Mouse (Mus musculus) embryonic facial prominence, embryonic 12.5 days (tissue): ENCODE results near the gene Ksr2. TPM values are rescaled to one million over a fixed set of nuclear protein-coding genes. Genes with fewer than 3 reads are reported as not detected.

ENCODE experiments used
- ATAC-seq: fragments of 200-750 bp; cut with Nextera tagmentation; 2 replicates; pipeline ENCODE4 v1.8.0; 2017; ENCODE audit not compliant: insufficient number of reproducible peaks, insufficient read depth, low FRiP score, low TSS enrichment
- H3K27ac ChIP-seq: fragments of 300-500 bp; sonication (generic); 2 replicates; pipeline ENCODE4 v1.5.1; 2016; ENCODE audit warnings: mild to moderate bottlenecking
- H3K27me3 ChIP-seq: fragments of 300-500 bp; sonication (generic); 2 replicates; pipeline ENCODE4 v1.6.1; 2016; ENCODE audit warnings: mild to moderate bottlenecking, moderate library complexity
- H3K36me3 ChIP-seq: fragments of 300-500 bp; sonication (generic); 2 replicates; pipeline ENCODE4 v1.6.1; 2016; ENCODE audit warnings: mild to moderate bottlenecking
- H3K4me1 ChIP-seq: fragments of 300-500 bp; sonication (generic); 2 replicates; pipeline ENCODE4 v1.6.1; 2016
- H3K4me2 ChIP-seq: fragments of 300-500 bp; sonication (generic); replicated peaks from 2 replicates; pipeline ENCODE4 v1.6.1; 2016; ENCODE audit warnings: mild to moderate bottlenecking, moderate library complexity
- H3K4me3 ChIP-seq: fragments of 300-500 bp; sonication (generic); 2 replicates; pipeline ENCODE4 v1.5.1; 2016; ENCODE audit warnings: mild to moderate bottlenecking
- H3K9ac ChIP-seq: fragments of 300-500 bp; sonication (generic); 2 replicates; pipeline ENCODE4 v1.6.1; 2016; ENCODE audit warnings: mild to moderate bottlenecking, moderate library complexity
- H3K9me3 ChIP-seq: fragments of 300-500 bp; sonication (generic); 2 replicates; pipeline ENCODE4 v1.6.1; 2016; ENCODE audit warnings: mild to moderate bottlenecking, moderate library complexity
- WGBS: fragments of 180-500 bp; shearing (Covaris S2); methylation state at CpG from one replicate; pipeline ENCODE4 v1.1.7; 2016; 5-methylcytosine and 5-hydroxymethylcytosine counted together
- polyA plus RNA-seq: library from polyadenylated mRNA; unstranded; fragments of >200 nt; fragmentation: Nextera tagmentation; extraction: Ambion mirVana; gene quantifications from 2 replicates; pipeline ENCODE4 v1.2.1, GENCODE M21; 2016

Gene Ksr2
- polyA plus RNA-seq, 1 experiment from 2014 or later = 0.68 TPM

DNA sequence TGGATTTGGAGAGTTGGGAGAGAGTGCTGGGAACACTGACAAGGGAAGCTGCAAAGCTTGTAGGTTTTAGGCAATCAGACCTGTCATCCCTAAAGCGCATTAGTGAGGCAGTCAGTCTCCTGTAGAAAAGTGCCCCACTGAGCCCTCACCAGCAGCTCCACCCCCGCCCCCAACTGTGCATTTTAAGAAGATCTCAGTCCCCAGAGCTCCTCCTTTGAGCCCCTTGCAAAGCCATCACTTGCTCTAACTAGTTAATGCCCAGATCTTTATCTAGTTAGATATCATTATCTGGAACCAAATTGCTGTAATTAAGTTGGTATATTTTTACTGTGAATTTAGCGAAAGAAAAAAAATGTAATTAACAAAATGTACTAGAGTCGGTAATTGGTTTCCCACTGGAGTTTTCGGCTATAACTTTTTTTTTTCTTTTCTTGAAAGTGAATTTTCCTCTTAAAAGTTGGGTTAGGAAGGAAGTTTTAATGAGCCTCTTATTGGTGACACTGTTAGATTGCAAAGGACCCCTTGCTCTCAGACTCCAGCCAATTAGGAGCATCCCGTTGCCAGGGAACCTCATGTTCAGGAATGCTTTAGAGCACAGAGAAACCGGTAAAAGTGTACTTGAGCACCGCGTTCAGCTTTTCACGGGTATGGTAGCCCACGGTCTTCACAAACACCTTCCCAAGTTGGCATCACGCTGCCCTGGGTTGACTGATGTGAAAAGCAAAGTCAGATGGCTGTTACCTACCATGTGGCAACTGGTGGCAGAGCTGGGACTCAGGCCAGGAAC is 344.1 kb downstream of the Ksr2 start:
- Histone ChIP-seq H3K9ac (no peak overlapping the region), H3K27ac (no peak overlapping the region), H3K27me3 (no peaks in the 10 kb centered on the region), H3K4me3 (no peak overlapping the region), H3K36me3 (no peaks in the 10 kb centered on the region), H3K4me1 (no peaks in the 10 kb centered on the region), H3K4me2 (no peak overlapping the region), H3K9me3 (no peaks in the 10 kb centered on the region)
- ATAC-seq = no peak
- 35% methylated on average over 12 of the region's 12 CpGs for WGBS

DNA sequence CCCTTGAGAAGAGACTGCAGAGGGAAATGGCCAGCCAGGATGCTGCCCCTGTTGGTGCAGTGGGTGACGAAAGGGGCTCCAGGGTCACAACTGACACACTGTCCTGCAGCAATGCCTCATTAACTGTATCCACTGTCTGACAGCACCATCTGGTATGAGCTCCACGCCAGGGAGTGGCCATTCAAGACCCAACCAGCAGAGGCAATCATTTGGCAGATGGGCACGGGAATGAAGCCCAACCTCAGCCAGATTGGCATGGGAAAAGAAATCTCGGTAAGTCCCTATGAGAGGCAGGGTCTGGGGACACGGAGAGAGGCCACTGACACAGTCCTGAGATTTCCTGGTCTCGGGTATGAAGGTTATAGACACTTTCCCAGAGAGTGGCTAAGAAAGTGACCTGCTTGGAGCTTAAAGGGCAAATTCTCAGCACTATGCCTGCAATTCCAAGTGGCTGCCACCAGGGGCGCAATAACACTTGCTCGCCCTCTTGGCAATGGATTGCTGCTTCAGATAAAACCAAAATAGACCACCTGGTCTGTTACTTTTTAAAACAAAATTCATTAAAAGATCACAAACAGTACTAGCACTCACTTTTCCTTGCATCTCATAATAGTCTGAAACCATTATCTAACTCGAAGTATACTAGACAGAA is 347.5 kb downstream of the Ksr2 start:
- H3K4me2 ChIP-seq = no peak overlapping the region
- H3K4me1 ChIP-seq = no peaks in the 10 kb centered on the region
- H3K27me3 ChIP-seq = no peaks in the 10 kb centered on the region
- no peak overlapping the region for H3K9ac ChIP-seq
- ATAC-seq = no peak
- H3K36me3 ChIP-seq = no peaks in the 10 kb centered on the region
- H3K9me3 ChIP-seq = no peaks in the 10 kb centered on the region
- 78% methylated on average over 9 of the region's 9 CpGs for WGBS
- no peak overlapping the region for H3K27ac ChIP-seq
- H3K4me3 ChIP-seq = no peak overlapping the region

GRCm38 (mm10) chr5:117764496-117764895 is 350.7 kb downstream of the Ksr2 start:
- ATAC-seq = no peak

DNA sequence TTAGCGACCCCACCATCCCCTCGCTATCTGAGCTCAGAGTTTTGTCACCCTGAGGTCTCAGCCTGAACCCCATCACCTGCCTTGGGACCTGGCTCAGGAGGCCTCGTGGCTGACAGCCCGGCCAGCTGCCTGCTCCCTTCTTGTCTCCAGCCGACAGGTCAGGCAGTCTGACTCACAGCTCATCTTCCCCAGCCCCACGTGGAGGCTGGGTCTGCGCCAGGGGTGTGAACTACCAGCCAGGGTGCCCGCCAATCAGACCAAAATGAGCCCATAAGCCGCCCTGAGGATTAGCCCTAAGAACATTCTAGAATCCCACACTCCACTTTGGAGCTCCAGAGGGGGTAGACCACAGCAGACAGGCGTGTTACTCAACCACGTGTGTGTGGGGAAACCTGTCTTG is 365.4 kb downstream of the Ksr2 start:
- Histone ChIP-seq H3K27ac (no peak overlapping the region), H3K9me3 (no peaks in the 10 kb centered on the region), H3K9ac (no peak overlapping the region), H3K4me2 (no peak overlapping the region), H3K27me3 (no peaks in the 10 kb centered on the region), H3K36me3 (no peaks in the 10 kb centered on the region), H3K4me3 (no peak overlapping the region), H3K4me1 (peaks cover 13% of the 10 kb centered on the region)
- ATAC-seq = no peak
- 54% methylated on average over 11 of the region's 11 CpGs for WGBS

More at GRCm38 (mm10) chr5:117764496-117764895, 350.7 kb downstream of the Ksr2 start:
- Histone ChIP-seq H3K4me1 (no peaks in the 10 kb centered on the region), H3K9me3 (no peaks in the 10 kb centered on the region), H3K9ac (no peak overlapping the region), H3K27me3 (no peaks in the 10 kb centered on the region), H3K27ac (no peak overlapping the region), H3K4me3 (no peak overlapping the region), H3K36me3 (no peaks in the 10 kb centered on the region), H3K4me2 (no peak overlapping the region)
- WGBS = 86% methylated on average over 9 of the region's 9 CpGs

DNA sequence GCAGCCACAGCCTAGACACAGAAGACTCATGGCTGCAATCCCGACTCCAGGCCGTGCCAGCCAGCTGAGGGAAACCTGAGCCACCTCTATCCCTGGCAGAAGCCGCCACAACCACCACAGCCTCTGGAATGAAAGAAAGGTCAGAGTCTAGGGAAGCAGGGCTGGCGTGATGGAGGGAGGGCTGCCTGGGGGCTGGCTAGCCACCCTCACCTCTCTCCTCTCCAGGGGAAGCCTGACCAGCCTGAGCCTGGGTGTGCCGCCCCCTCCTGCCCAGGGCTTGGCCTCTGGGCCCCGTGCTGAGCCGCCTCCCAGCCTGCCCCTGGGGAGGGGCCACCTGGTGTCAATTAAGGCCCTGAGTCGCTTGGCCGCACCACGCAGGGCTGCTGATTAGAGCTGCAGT is 366.9 kb downstream of the Ksr2 start, which contains the start of gene Nos1:
TSS of gene Nos1 (plus strand) at position 352 of the 400 bp plus-strand sequence.
- H3K4me1 ChIP-seq = peaks cover 13% of the 10 kb centered on the region
- H3K27ac ChIP-seq = 0 out of 2 replicates have a peak within 1 kb of the TSS, but pooled peaks have one; percentile 14
- no peaks in the 10 kb centered on the region for H3K27me3 ChIP-seq
- H3K9ac ChIP-seq = no peak within 1 kb of the TSS
- H3K4me2 ChIP-seq = peak within 1 kb of the TSS; percentile 25; the same call in 1 of the 2 replicates
- WGBS = 7% methylated on average over 10 of the region's 10 CpGs
- no peaks in the 10 kb centered on the region for H3K36me3 ChIP-seq
- H3K9me3 ChIP-seq = no peaks in the 10 kb centered on the region
- 0 out of 2 replicates have a peak, but pooled peaks have one; percentile 25 for ATAC-seq
- H3K4me3 ChIP-seq = no peak within 1 kb of the TSS

- Histone ChIP-seq H3K4me1 (peaks cover 13% of the 10 kb centered on the region), H3K27ac (0 out of 2 replicates have a peak overlapping the region, but pooled peaks have one; percentile 14), H3K36me3 (no peaks in the 10 kb centered on the region), H3K9me3 (no peaks in the 10 kb centered on the region), H3K4me3 (no peak overlapping the region), H3K4me2 (peak overlapping the region; percentile 25; the same call in 1 of the 2 replicates), H3K27me3 (no peaks in the 10 kb centered on the region), H3K9ac (no peak overlapping the region)
- whole genome bisulfite sequencing = 36% methylated on average over 6 of the region's 6 CpGs
- peak; percentile 22; the same call in 1 of the 2 replicates for ATAC-seq
These were observed 367.4 kb downstream of the Ksr2 start for GRCm38 (mm10) chr5:117781178-117781577.

- H3K4me3 ChIP-seq = no peak overlapping the region
- H3K4me2 ChIP-seq = no peak overlapping the region
- no peaks in the 10 kb centered on the region for H3K9me3 ChIP-seq
- no peaks in the 10 kb centered on the region for H3K36me3 ChIP-seq
- H3K9ac ChIP-seq = no peak overlapping the region
- 82% methylated on average over 6 of the region's 6 CpGs for WGBS
- H3K27ac ChIP-seq = no peak overlapping the region
- no peak for ATAC-seq
- 0 out of 2 replicates have a peak, but pooled peaks cover 3% of the 10 kb centered on the region for H3K4me1 ChIP-seq
- H3K27me3 ChIP-seq = no peaks in the 10 kb centered on the region
These were observed 376.3 kb downstream of the Ksr2 start for GRCm38 (mm10) chr5:117790071-117790470.

GRCm38 (mm10) chr5:117791875-117792274 is 378.1 kb downstream of the Ksr2 start:
- H3K4me2 ChIP-seq = no peak overlapping the region
- ATAC-seq = no peak
- H3K27me3 ChIP-seq = no peaks in the 10 kb centered on the region
- no peak overlapping the region for H3K27ac ChIP-seq
- H3K9ac ChIP-seq = no peak overlapping the region
- H3K36me3 ChIP-seq = no peaks in the 10 kb centered on the region
- no peaks in the 10 kb centered on the region for H3K9me3 ChIP-seq
- H3K4me3 ChIP-seq = no peak overlapping the region
- 84% methylated on average over 14 of the region's 14 CpGs for WGBS
- H3K4me1 ChIP-seq = 0 out of 2 replicates have a peak, but pooled peaks cover 3% of the 10 kb centered on the region

GRCm38 (mm10) chr5:117800849-117801248 is 387.0 kb downstream of the Ksr2 start:
- no peak for ATAC-seq
- no peaks in the 10 kb centered on the region for H3K9me3 ChIP-seq
- H3K9ac ChIP-seq = no peak overlapping the region
- no peak overlapping the region for H3K27ac ChIP-seq
- H3K4me1 ChIP-seq = no peaks in the 10 kb centered on the region
- H3K4me3 ChIP-seq = no peak overlapping the region
- no peak overlapping the region for H3K4me2 ChIP-seq
- H3K36me3 ChIP-seq = no peaks in the 10 kb centered on the region
- H3K27me3 ChIP-seq = no peaks in the 10 kb centered on the region
- 69% methylated on average over 9 of the region's 9 CpGs for WGBS

GRCm38 (mm10) chr5:117802071-117802521 is 388.3 kb downstream of the Ksr2 start:
- Histone ChIP-seq H3K36me3 (no peaks in the 10 kb centered on the region), H3K27me3 (no peaks in the 10 kb centered on the region), H3K4me1 (no peaks in the 10 kb centered on the region), H3K4me2 (no peak overlapping the region), H3K27ac (no peak overlapping the region), H3K4me3 (no peak overlapping the region), H3K9ac (no peak overlapping the region), H3K9me3 (no peaks in the 10 kb centered on the region)
- ATAC-seq = 0 out of 2 replicates have a peak, but pooled peaks have one; percentile 14
- WGBS = 80% methylated on average over 11 of the region's 11 CpGs

GRCm38 (mm10) chr5:117803551-117803950 is 389.8 kb downstream of the Ksr2 start:
- H3K4me2 ChIP-seq = no peak overlapping the region
- H3K36me3 ChIP-seq = no peaks in the 10 kb centered on the region
- 64% methylated on average over 7 of the region's 7 CpGs for WGBS

More at GRCm38 (mm10) chr5:117803551-117803950, 389.8 kb downstream of the Ksr2 start:
- Histone ChIP-seq H3K27me3 (no peaks in the 10 kb centered on the region), H3K4me1 (no peaks in the 10 kb centered on the region), H3K9me3 (no peaks in the 10 kb centered on the region), H3K4me3 (no peak overlapping the region), H3K27ac (no peak overlapping the region), H3K9ac (no peak overlapping the region)
- no peak for ATAC-seq
